Mouse (Mus musculus): Measurements from ENCODE around the gene Tnrc6c.

DNA sequence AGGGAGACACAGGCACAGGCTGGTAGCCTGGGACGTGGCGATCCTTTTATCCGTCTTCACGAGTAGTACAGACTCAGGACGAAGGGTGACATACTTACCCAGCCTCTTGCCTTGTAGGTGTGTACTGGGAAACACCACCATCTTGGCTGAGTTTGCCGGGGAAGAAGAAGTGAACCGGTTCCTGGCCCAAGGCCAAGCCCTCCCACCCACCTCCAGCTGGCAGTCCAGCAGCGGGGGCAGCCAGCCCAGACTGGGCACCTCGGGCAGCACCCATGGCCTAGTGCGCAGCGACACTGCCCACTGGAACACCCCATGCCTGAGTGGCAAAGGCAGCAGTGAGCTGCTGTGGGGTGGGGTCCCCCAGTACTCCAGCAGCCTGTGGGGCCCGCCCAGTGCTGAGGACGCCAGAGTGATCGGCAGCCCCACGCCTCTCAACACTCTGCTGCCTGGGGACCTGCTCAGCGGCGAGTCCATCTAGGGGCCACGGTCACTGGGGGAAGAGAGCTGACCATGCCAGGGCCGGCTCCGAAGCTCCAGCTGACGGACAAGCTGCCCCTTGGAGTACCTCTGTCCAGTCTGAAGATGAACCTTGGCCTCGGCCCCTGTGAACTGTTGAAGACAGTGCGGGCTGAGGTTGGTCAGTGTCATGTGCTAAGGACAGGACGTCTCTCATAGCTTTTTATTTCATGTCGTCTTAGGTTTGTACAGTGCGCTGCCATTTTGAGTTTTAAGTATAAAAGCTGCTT, 106.5 kb downstream of the Tnrc6c start:
- TF ChIP-seq POLR2A (IDR thresholded peaks at IDR 0.05; ENCODE audit: low read depth, low read length) (no peak), CTCF (conservative IDR thresholded peaks at IDR 0.05; ENCODE audit: insufficient read depth, insufficient read length, low read depth, low read length) (no peak)

Measured in kidney, adult 2 months (tissue).